Mouse (Mus musculus): ENCODE results near the gene Zxdc. TPM values are rescaled to one million over a fixed set of nuclear protein-coding genes. Genes with fewer than 3 reads are reported as not detected.

Zxdc gene
- 33.9 TPM for total RNA-seq (2023)

DNA sequence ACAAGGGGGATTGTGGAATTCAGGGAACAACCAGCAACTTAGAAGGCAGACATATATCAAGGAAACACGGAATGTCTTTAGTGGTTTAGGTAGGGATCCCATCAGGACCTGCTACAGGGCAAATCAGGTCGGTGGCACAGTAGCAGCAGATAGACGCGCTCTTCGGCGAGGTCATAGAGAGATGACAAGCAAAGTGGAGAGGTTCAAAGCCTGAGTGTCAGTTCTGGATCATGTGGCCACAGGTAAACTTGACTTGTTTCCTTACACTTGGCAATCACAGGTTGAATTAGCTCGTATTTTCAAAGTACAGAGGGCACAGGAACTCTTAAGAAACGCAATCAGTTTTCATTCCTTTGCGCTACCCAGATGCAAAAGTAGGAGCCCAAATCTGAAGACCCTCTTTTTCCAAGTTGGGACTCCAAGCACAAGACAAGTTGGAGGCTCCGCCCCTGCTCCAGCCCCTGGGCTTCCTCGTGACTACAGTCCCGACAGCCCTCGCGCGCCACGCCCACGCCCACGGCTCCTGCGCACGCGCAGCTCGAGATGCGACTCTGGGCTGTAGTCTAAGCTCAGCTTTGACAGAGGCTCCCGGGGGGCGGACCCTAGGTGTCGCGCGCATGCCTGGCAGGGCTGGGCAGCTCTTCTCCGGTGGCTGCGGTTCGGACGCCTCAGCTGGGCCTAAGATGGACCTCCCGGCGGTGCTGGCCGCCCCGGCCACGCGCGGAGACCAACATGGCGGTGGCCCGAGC is at the start of gene Zxdc:
TSS of gene Zxdc (plus strand) at position 517 of the 749 bp plus-strand sequence.

GRCm38 (mm10) chr6:90324991-90325390 is 44.3 kb upstream of the Zxdc start, which contains the start of gene Chst13:
TSS of gene Chst13 (minus strand) at chr6:90325185.

GRCm38 (mm10) chr6:90332561-90333425 is 36.5 kb upstream of the Zxdc start, which contains the start of gene Uroc1:
TSS of gene Uroc1 (plus strand) at chr6:90333284.

DNA sequence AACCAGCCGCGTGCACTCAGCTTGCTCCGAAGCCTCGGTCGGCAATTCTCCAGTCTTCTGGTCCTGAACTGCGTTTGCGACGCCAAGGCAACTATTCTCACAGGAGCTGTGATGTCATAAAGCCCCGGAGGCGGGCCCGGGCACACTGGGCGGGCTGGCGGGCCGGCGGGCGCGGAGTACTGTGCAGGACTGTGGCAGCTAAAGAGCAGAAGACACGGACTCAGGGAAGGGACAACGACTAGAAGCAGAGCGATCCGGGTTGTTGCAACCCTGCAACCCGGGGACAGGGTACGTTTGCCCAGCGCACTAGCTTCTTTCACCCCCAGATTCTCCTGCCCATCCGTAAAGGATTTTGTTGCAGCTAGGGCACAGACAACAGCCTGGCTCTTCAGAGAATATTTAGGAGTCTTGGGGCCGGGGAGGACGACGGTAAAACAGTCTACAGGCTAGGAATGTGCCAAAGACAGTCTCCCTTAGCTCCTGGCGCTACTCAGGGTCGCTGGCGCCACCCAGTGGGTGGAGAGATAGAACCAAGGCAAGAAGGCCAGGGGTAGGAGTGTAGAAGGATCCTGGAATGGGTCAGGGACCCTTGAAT is 59.2 kb downstream of the Zxdc start, which contains the start of gene Cfap100:
TSS of gene Cfap100 (minus strand) at position 418 of the 595 bp plus-strand sequence.

Other genes starting within 250 kb of the Zxdc start
- not detected for gene Vmn1r51, start 246.9 kb upstream of the Zxdc start, total RNA-seq (2023)
- not detected for gene Vmn1r52, start 194.7 kb upstream of the Zxdc start, total RNA-seq (2023)
- not detected for gene V1ra8, start 166.7 kb upstream of the Zxdc start, total RNA-seq (2023)
- not detected for gene Vmn1r53, start 145.1 kb upstream of the Zxdc start, total RNA-seq (2023)
- not detected for gene Vmn1r54, start 123.2 kb upstream of the Zxdc start, total RNA-seq (2023)
- gene BC048671, start 68.3 kb upstream of the Zxdc start, total RNA-seq (2023) = not detected
- gene Chst13, start 44.3 kb upstream of the Zxdc start, total RNA-seq (2023) = not detected
- gene Uroc1, start 36.2 kb upstream of the Zxdc start, total RNA-seq (2023) = not detected
- gene Cfap100, start 59.3 kb downstream of the Zxdc start, total RNA-seq (2023) = not detected
- not detected for gene Klf15, start 93.1 kb downstream of the Zxdc start, total RNA-seq (2023)
- gene Aldh1l1, start 116.9 kb downstream of the Zxdc start, total RNA-seq (2023) = 1.2 TPM
- gene Slc41a3, start 235.2 kb downstream of the Zxdc start, total RNA-seq (2023) = 13.0 TPM

Measured in CD4-positive naive resting alpha-beta T cell, adult 76 days (primary cell).